Mouse (Mus musculus) E14TG2a.4 (cell line): Measurements from ENCODE around the gene B3gnt7.

Experiments
- H3K27me3 ChIP-seq: 2 replicates; pipeline ENCODE4 v1.6.1; 2014; ENCODE audit warnings: low read length, control low read depth; ENCODE audit not compliant: insufficient read depth
- H3K36me3 ChIP-seq: 2 replicates; pipeline ENCODE4 v1.6.1; 2014; ENCODE audit warnings: low read length, control low read depth; ENCODE audit not compliant: insufficient read depth
- H3K4me1 ChIP-seq: replicated peaks from 2 replicates; pipeline ENCODE4 v1.6.1; 2014; ENCODE audit warnings: low read depth, low read length, control low read depth
- H3K4me3 ChIP-seq: replicated peaks from 2 replicates; pipeline ENCODE4 v1.5.1; 2014; ENCODE audit warnings: mild to moderate bottlenecking, low read length
- H3K9me3 ChIP-seq: 2 replicates; pipeline ENCODE4 v1.6.1; 2014; ENCODE audit warnings: low read length, control low read depth
- CTCF ChIP-seq: conservative IDR thresholded peaks from 2 replicates; pipeline ENCODE4 v1.5.1; 2014; ENCODE audit warnings: low read length
- NANOG ChIP-seq: IDR thresholded peaks from 2 replicates; pipeline ENCODE4 v1.6.1; 2014; ENCODE audit warnings: borderline replicate concordance, low read length, mixed read lengths
- POU5F1 ChIP-seq: IDR thresholded peaks from 2 replicates; pipeline ENCODE4 v1.6.1; 2014; ENCODE audit warnings: low read length, borderline replicate concordance

B3gnt7 gene

DNA sequence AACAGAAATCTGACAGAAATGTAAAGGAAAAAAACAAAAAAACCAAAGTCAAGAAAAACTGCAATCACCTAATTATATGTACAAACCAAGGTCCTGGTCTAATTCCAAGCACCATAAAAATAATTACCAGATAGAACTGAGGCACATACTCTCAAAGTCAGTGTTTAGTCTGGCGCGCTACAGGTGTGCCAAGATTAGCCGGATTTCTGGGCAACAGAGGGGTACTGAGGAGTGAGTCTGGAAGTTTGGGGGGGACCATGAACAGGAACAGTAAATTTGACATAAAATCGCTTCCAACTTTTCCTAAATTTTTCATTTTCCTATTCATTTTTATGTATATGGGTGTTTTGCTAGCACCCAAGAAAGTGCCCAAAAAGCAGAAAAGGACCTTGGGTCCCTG is 43.3 kb downstream of the B3gnt7 start:
- H3K36me3 ChIP-seq: peaks cover 83% of the 10 kb centered on the region
- no peak overlapping the region for H3K4me3 ChIP-seq
- H3K4me1 ChIP-seq: peaks cover 45% of the 10 kb centered on the region
- no peaks in the 10 kb centered on the region for H3K9me3 ChIP-seq
- no peak for TF ChIP-seq POU5F1
- no peak for TF ChIP-seq CTCF
- no peak for TF ChIP-seq NANOG
- no peaks in the 10 kb centered on the region for H3K27me3 ChIP-seq

DNA sequence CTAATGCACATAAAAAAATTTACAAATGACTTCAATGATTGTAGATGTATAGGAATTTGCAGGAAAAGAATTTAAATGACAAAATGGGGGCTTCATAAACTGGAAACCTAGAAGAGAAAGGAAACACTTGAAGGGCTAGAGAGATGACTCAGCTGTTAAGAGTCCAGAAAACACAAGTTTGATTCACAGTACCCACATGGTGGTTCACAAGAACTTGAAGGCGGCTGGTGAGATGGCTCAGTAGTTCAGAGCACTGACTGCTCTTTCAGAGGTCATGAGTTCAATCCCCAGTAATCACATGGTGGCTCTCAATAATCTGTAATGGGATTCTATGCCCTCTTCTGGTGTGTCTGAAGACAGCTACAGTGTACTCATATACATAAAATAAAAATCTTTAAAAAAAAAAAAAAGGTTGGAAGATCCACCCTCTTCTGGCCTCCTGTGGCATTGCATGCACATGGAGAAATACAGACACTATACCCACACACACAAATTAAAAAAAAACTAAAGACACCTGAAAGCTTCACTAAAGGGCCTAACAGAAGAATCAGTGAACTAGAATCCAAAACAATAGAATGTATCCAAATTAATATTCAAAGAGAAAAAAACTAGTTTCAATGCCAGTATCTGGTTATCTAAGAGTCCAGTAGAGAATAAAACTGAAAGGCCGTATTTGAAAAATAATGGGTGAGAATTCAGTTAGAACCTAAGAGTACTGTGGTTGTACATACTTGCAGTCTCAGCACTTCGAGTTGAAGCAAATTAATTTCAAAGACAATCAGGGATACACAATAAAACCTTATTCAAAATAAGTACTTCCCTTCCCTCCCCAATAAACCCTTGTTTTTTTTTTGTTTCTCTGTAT is 44.5 kb downstream of the B3gnt7 start:
- no peak for TF ChIP-seq POU5F1
- peak; percentile 42 for TF ChIP-seq CTCF
- TF ChIP-seq NANOG: no peak
- Histone ChIP-seq H3K36me3 (peaks cover 94% of the 10 kb centered on the region), H3K4me1 (peaks cover 57% of the 10 kb centered on the region), H3K9me3 (no peaks in the 10 kb centered on the region), H3K27me3 (no peaks in the 10 kb centered on the region), H3K4me3 (no peak overlapping the region)

DNA sequence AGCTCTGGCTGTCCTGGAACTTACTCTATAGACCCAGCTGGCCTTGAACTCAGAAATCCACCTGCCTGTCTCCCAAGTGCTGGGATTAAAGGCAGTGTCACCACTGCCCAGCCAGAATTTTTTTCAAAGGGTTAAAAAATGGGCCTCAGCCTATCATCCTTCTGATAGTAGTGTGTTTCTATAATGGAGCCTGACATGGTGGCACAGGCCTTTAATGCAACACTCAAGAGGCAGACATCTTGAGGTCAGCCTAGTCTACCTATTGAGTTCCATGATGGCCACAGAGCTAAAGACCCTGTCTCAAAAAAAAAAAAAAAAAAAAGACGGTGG is 45.0 kb downstream of the B3gnt7 start:
- Histone ChIP-seq H3K36me3 (peaks cover 100% of the 10 kb centered on the region), H3K27me3 (no peaks in the 10 kb centered on the region), H3K4me3 (no peak overlapping the region), H3K4me1 (peaks cover 61% of the 10 kb centered on the region), H3K9me3 (no peaks in the 10 kb centered on the region)
- TF ChIP-seq NANOG: no peak
- no peak for TF ChIP-seq POU5F1
- no peak for TF ChIP-seq CTCF

DNA sequence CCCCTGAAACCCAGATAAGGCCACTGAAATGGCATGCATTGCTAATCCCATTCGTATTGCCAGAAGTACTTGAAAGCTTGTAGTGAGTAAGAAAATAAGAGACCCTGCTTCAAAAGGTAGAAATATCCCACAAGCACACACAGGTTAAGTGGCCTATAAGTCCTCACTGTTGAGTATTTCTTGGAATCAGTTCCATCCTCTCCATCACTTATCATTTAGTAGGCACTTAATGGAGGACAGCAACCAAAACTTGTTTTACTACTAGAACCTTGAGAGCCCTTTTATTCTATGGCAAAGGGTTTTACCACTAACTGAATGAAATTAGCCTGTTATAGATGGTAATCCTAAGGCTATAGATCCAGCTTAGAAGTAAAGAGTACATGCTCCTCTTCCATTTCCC is 45.5 kb downstream of the B3gnt7 start:
- Histone ChIP-seq H3K27me3 (no peaks in the 10 kb centered on the region), H3K4me1 (peaks cover 65% of the 10 kb centered on the region), H3K36me3 (peaks cover 100% of the 10 kb centered on the region), H3K4me3 (no peak overlapping the region), H3K9me3 (no peaks in the 10 kb centered on the region)
- TF ChIP-seq POU5F1 (no peak), CTCF (no peak), NANOG (no peak)

DNA sequence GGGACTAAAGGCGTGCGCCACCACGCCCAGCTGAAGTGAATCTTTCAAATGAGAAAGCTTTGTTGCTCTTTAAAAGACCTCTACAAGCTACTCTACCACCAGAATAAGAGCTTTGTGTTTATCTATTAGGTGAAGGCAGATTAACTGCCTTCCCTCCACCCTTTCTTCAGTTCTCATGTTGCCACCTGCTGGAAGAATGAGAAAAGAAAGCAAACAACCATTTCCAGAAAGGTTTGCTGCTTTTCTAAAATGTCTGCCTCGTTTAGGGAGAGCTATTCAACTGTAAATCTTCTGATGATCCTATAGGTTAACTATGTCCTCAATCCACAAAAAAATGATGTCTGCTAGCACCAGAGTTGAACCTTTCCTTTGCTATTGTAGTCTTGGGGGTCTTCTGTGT is 46.2 kb downstream of the B3gnt7 start:
- TF ChIP-seq POU5F1 (no peak), NANOG (peak; percentile 69), CTCF (peak; percentile 24)
- Histone ChIP-seq H3K4me1 (peaks cover 72% of the 10 kb centered on the region), H3K4me3 (no peak overlapping the region), H3K36me3 (peaks cover 100% of the 10 kb centered on the region), H3K27me3 (no peaks in the 10 kb centered on the region), H3K9me3 (no peaks in the 10 kb centered on the region)

DNA sequence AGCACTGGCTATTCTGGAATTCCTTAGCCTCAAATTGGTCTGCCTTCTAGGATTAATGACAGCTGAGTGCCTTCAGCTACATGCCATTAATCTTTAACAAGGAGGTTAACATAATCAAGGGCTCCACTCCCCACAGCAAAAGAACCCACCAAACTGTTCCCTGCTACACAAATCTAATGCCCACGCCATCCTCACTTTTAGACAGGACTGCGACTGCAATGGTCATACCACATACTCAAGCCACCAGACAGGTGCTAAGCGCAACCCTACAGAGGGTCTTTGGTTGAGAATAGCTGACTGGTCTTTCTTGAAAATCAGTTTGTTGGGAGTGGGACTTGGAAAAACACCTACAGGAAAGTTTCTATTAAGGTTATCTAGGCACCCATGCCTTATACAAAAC is 46.6 kb downstream of the B3gnt7 start:
- H3K4me3 ChIP-seq: no peak overlapping the region
- H3K27me3 ChIP-seq: no peaks in the 10 kb centered on the region
- no peaks in the 10 kb centered on the region for H3K9me3 ChIP-seq
- TF ChIP-seq CTCF (no peak), POU5F1 (no peak), NANOG (no peak)
- H3K4me1 ChIP-seq: peaks cover 76% of the 10 kb centered on the region
- H3K36me3 ChIP-seq: peaks cover 100% of the 10 kb centered on the region

DNA sequence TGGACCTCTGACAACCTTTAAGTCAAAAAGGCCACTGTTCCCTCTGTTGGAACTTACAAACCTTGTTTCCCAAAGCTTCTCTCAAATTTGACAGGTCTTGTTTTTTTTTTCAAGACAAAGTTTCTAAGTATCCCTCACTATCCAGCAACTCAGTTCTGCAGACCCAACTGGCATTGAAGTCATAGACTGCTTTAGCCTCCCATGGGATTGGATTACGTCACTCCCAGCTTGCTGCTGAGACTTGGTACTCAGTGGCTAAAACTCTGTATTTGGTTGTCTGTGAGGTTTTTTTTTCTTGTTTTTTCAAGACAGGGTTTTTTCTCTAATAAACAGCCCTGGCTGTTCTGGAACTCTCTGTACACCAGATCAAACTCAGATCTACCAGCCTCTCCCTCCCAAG is 47.1 kb downstream of the B3gnt7 start:
- no peak for TF ChIP-seq POU5F1
- no peak for TF ChIP-seq NANOG
- TF ChIP-seq CTCF: no peak
- H3K4me1 ChIP-seq: peaks cover 81% of the 10 kb centered on the region
- peaks cover 100% of the 10 kb centered on the region for H3K36me3 ChIP-seq
- no peaks in the 10 kb centered on the region for H3K27me3 ChIP-seq
- no peaks in the 10 kb centered on the region for H3K9me3 ChIP-seq
- no peak overlapping the region for H3K4me3 ChIP-seq

DNA sequence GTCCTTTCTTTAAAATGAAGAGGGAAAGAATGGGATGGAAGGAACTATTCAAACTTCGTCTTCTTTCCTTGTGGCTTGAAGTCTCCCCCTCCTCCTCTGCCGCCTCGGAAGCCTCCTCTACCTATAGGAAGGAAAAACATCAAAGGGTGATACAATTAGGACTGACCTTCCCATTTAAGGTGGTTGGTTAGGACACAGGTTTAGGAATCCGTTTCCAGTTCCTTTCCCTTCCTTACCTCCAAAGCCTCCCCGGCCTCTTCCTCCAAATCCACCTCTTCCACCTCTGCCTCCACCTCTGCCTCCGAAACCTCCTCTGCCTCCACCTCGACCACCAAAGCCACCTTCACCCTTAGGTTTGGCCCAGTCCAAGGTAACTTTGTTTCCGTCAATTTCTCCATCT is 47.9 kb downstream of the B3gnt7 start:
- H3K4me3 ChIP-seq: no peak overlapping the region; the same call in 1 of the 2 replicates
- H3K36me3 ChIP-seq: peaks cover 100% of the 10 kb centered on the region
- H3K27me3 ChIP-seq: no peaks in the 10 kb centered on the region
- H3K4me1 ChIP-seq: peaks cover 89% of the 10 kb centered on the region
- no peaks in the 10 kb centered on the region for H3K9me3 ChIP-seq
- TF ChIP-seq CTCF (no peak), POU5F1 (no peak), NANOG (no peak)
